Mouse (Mus musculus) myocyte (in vitro differentiated cells): ENCODE measurements around the gene Grb14.

ENCODE experiments used
- CEBPB ChIP-seq: IDR thresholded peaks from 2 replicates; pipeline ENCODE4 v1.6.1; 2011; ENCODE audit warnings: mild to moderate bottlenecking, moderate library complexity; ENCODE audit not compliant: poor library complexity, insufficient read depth, severe bottlenecking
- E2F4 ChIP-seq: IDR thresholded peaks from one replicate; pipeline ENCODE4 v1.6.1; 2011; ENCODE audit warnings: mild to moderate bottlenecking, control low read depth, moderate library complexity; ENCODE audit not compliant: insufficient read depth
- MAX ChIP-seq: IDR thresholded peaks from one replicate; pipeline ENCODE4 v1.6.1; 2011; ENCODE audit warnings: low read depth, mild to moderate bottlenecking, control low read depth
- MYOD1 ChIP-seq, 3 experiments: IDR thresholded peaks; one replicate each; pipeline ENCODE4 v1.6.1; 2011; ENCODE audit warnings: control low read depth in 2 of 3, low read depth in 2 of 3, mild to moderate bottlenecking in 2 of 3, moderate library complexity in 1 of 3; ENCODE audit not compliant: insufficient read length in 2 of 3, control insufficient read depth in 1 of 3
- MYOG ChIP-seq, 3 experiments: IDR thresholded peaks; one replicate each; pipeline ENCODE4 v1.6.1; 2011; ENCODE audit warnings: control low read depth in 2 of 3, low read depth in 2 of 3, mild to moderate bottlenecking in 2 of 3; ENCODE audit not compliant: insufficient read length in 2 of 3, control insufficient read depth in 1 of 3, insufficient read depth in 1 of 3
- POLR2A ChIP-seq: IDR thresholded peaks from one replicate; pipeline ENCODE4 v1.6.1; 2011; ENCODE audit warnings: low read depth, mild to moderate bottlenecking, control low read depth, moderate library complexity; ENCODE audit not compliant: insufficient read length
- POLR2AphosphoS2 ChIP-seq: IDR thresholded peaks from one replicate; pipeline ENCODE4 v1.6.1; 2011; ENCODE audit warnings: low read depth, control low read depth; ENCODE audit not compliant: insufficient read length
- REST ChIP-seq: IDR thresholded peaks from one replicate; pipeline ENCODE4 v1.6.1; 2011; ENCODE audit warnings: mild to moderate bottlenecking, control low read depth, moderate library complexity; ENCODE audit not compliant: insufficient read depth, insufficient read length
- TCF3 ChIP-seq: IDR thresholded peaks from one replicate; pipeline ENCODE4 v1.6.1; 2011; ENCODE audit warnings: low read depth, control low read depth; ENCODE audit not compliant: insufficient read length

GRCm38 (mm10) chr2:64915448-64915847, 109.3 kb downstream of the Grb14 start:
- TF ChIP-seq MYOD1 (IDR thresholded peaks at IDR 0.05; ENCODE audit: control insufficient read depth in 1 of 3, insufficient read length in 2 of 3, low read depth in 2 of 3) (no peak), POLR2AphosphoS2 (no peak), POLR2A (no peak), MAX (no peak), TCF3 (no peak), MYOG (IDR thresholded peaks at IDR 0.05; ENCODE audit: control insufficient read depth in 1 of 3, insufficient read depth in 1 of 3, insufficient read length in 2 of 3, low read depth in 2 of 3) (no peak), CEBPB (no peak), REST (no peak), E2F4 (no peak)
